Mouse (Mus musculus) hindbrain, embryonic 16.5 days (tissue): Measurements from ENCODE around the gene 2310009B15Rik. TPM values are rescaled to one million over a fixed set of nuclear protein-coding genes. Genes with fewer than 3 reads are reported as not detected.
"Not testable (repeated sequence)": the region's sequence is repeated elsewhere in the genome, so short reads cannot be mapped to it uniquely, and the experiment has no call there.

Experiments used
- ATAC-seq: fragments of 200-750 bp; cut with Nextera tagmentation; 2 replicates; pipeline ENCODE4 v1.8.0; 2017; ENCODE audit warnings: moderate TSS enrichment, moderate library complexity
- H3K27ac ChIP-seq: fragments of 300-500 bp; sonication (generic); 2 replicates; pipeline ENCODE4 v1.5.1; 2014; ENCODE audit warnings: low read depth, mild to moderate bottlenecking, control low read depth, low read length, moderate library complexity
- H3K27me3 ChIP-seq: fragments of 300-500 bp; sonication (generic); replicated peaks from 2 replicates; pipeline ENCODE4 v1.6.1; 2014; ENCODE audit warnings: low read length; ENCODE audit not compliant: control insufficient read depth, insufficient read depth
- H3K36me3 ChIP-seq: fragments of 300-500 bp; sonication (generic); 2 replicates; pipeline ENCODE4 v1.6.1; 2014; ENCODE audit warnings: mild to moderate bottlenecking, low read length, moderate library complexity, mixed read lengths; ENCODE audit not compliant: control insufficient read depth, insufficient read depth
- H3K4me1 ChIP-seq: fragments of 300-500 bp; sonication (generic); 2 replicates; pipeline ENCODE4 v1.6.1; 2014; ENCODE audit warnings: low read depth, low read length; ENCODE audit not compliant: control insufficient read depth, insufficient read depth
- H3K4me2 ChIP-seq: fragments of 300-500 bp; sonication (generic); 2 replicates; pipeline ENCODE4 v1.6.1; 2014; ENCODE audit warnings: mild to moderate bottlenecking, low read length, control low read depth, moderate library complexity
- H3K4me3 ChIP-seq: fragments of 300-500 bp; sonication (generic); 2 replicates; pipeline ENCODE4 v1.5.1; 2014; ENCODE audit warnings: mild to moderate bottlenecking, low read length, control low read depth, moderate library complexity
- H3K9ac ChIP-seq: fragments of 300-500 bp; sonication (generic); 2 replicates; pipeline ENCODE4 v1.6.1; 2014; ENCODE audit warnings: low read depth, mild to moderate bottlenecking, control low read depth, low read length, moderate library complexity
- H3K9me3 ChIP-seq: fragments of 300-500 bp; sonication (generic); 2 replicates; pipeline ENCODE4 v1.6.1; 2014; ENCODE audit warnings: mild to moderate bottlenecking, low read length, moderate library complexity; ENCODE audit not compliant: control insufficient read depth
- WGBS: fragments of 180-500 bp; shearing (Covaris S2); extraction: QIAGEN DNeasy Blood & Tissue Kit; methylation state at CpG from one replicate; pipeline ENCODE4 v1.1.7; 2014; 5-methylcytosine and 5-hydroxymethylcytosine counted together
- polyA plus RNA-seq: library from polyadenylated mRNA; unstranded; fragments of >200 nt; fragmentation: Nextera tagmentation; extraction: Ambion mirVana; gene quantifications from 2 replicates; pipeline ENCODE4 v1.2.1, GENCODE M21; 2015

2310009B15Rik gene
- 24.0 and 29.5 TPM in 2 replicates for polyA plus RNA-seq

- not testable (repeated sequence) for H3K9me3 ChIP-seq, H3K36me3 ChIP-seq, H3K27me3 ChIP-seq, H3K4me1 ChIP-seq
- Histone ChIP-seq H3K4me3 (peak within 1 kb of the TSS; percentile 49), H3K9ac (peak within 1 kb of the TSS; percentile 64), H3K4me2 (peak within 1 kb of the TSS; percentile 47), H3K27ac (peak within 1 kb of the TSS; percentile 83)
- WGBS = 1% methylated on average over 38 of the region's 79 CpGs
- peak; percentile 99 for ATAC-seq
Measured at GRCm38 (mm10) chr1:138856101-138856950, at the start of gene 2310009B15Rik. TSS of gene 2310009B15Rik (minus strand) at chr1:138856852.

GRCm38 (mm10) chr1:138906256-138906655, 49.6 kb upstream of the 2310009B15Rik start:
- H3K36me3 ChIP-seq = no peaks in the 10 kb centered on the region
- no peaks in the 10 kb centered on the region for H3K4me1 ChIP-seq
- no peak overlapping the region for H3K4me3 ChIP-seq
- H3K27me3 ChIP-seq = no peaks in the 10 kb centered on the region
- H3K4me2 ChIP-seq = no peak overlapping the region
- WGBS = 87% methylated on average over 3 of the region's 3 CpGs
- no peak overlapping the region for H3K9ac ChIP-seq
- ATAC-seq = no peak
- no peak overlapping the region for H3K27ac ChIP-seq
- H3K9me3 ChIP-seq = no peaks in the 10 kb centered on the region

GRCm38 (mm10) chr1:138905092-138905765, 48.6 kb upstream of the 2310009B15Rik start:
- WGBS = 96% methylated on average over 3 of the region's 3 CpGs
- H3K4me2 ChIP-seq = no peak overlapping the region
- no peaks in the 10 kb centered on the region for H3K27me3 ChIP-seq
- no peak overlapping the region for H3K4me3 ChIP-seq
- H3K27ac ChIP-seq = no peak overlapping the region
- no peak for ATAC-seq
- H3K9me3 ChIP-seq = no peaks in the 10 kb centered on the region
- H3K4me1 ChIP-seq = no peaks in the 10 kb centered on the region
- H3K9ac ChIP-seq = no peak overlapping the region
- no peaks in the 10 kb centered on the region for H3K36me3 ChIP-seq

- ATAC-seq = no peak
- no peaks in the 10 kb centered on the region for H3K9me3 ChIP-seq
- no peak overlapping the region for H3K27ac ChIP-seq
- H3K4me2 ChIP-seq = no peak overlapping the region
- no peak overlapping the region for H3K9ac ChIP-seq
- H3K27me3 ChIP-seq = no peaks in the 10 kb centered on the region
- WGBS = 92% methylated on average over 5 of the region's 5 CpGs
- no peaks in the 10 kb centered on the region for H3K4me1 ChIP-seq
- H3K36me3 ChIP-seq = no peaks in the 10 kb centered on the region
- H3K4me3 ChIP-seq = no peak overlapping the region
Measured at GRCm38 (mm10) chr1:138903894-138904293, 47.2 kb upstream of the 2310009B15Rik start.

- Histone ChIP-seq H3K9ac (no peak overlapping the region), H3K27me3 (no peaks in the 10 kb centered on the region), H3K4me2 (no peak overlapping the region), H3K4me3 (no peak overlapping the region), H3K36me3 (no peaks in the 10 kb centered on the region), H3K9me3 (no peaks in the 10 kb centered on the region), H3K27ac (no peak overlapping the region), H3K4me1 (no peaks in the 10 kb centered on the region)
- no peak for ATAC-seq
- WGBS = 87% methylated on average over 16 of the region's 16 CpGs
Measured at GRCm38 (mm10) chr1:138901431-138902117, 44.9 kb upstream of the 2310009B15Rik start.

- Histone ChIP-seq H3K36me3 (no peaks in the 10 kb centered on the region), H3K27me3 (no peaks in the 10 kb centered on the region), H3K4me2 (no peak overlapping the region), H3K9me3 (no peaks in the 10 kb centered on the region), H3K4me3 (no peak overlapping the region), H3K4me1 (no peaks in the 10 kb centered on the region), H3K9ac (no peak overlapping the region), H3K27ac (no peak overlapping the region)
- ATAC-seq = no peak
- WGBS = 83% methylated on average over 3 of the region's 3 CpGs
Measured at GRCm38 (mm10) chr1:138896088-138896487, 39.4 kb upstream of the 2310009B15Rik start.

GRCm38 (mm10) chr1:138877470-138878254, 21.0 kb upstream of the 2310009B15Rik start:
- no peaks in the 10 kb centered on the region for H3K27me3 ChIP-seq
- 91% methylated on average over 14 of the region's 14 CpGs for WGBS
- no peak overlapping the region for H3K9ac ChIP-seq
- no peaks in the 10 kb centered on the region for H3K36me3 ChIP-seq
- no peaks in the 10 kb centered on the region for H3K4me1 ChIP-seq
- no peak overlapping the region for H3K27ac ChIP-seq
- H3K4me3 ChIP-seq = no peak overlapping the region
- ATAC-seq = no peak
- H3K9me3 ChIP-seq = no peaks in the 10 kb centered on the region
- no peak overlapping the region for H3K4me2 ChIP-seq

- Histone ChIP-seq H3K36me3 (no peaks in the 10 kb centered on the region), H3K9me3 (no peaks in the 10 kb centered on the region), H3K4me2 (0 out of 2 replicates have a peak overlapping the region, but pooled peaks have one; percentile 2), H3K27me3 (no peaks in the 10 kb centered on the region), H3K4me3 (no peak overlapping the region), H3K4me1 (no peaks in the 10 kb centered on the region), H3K27ac (no peak overlapping the region), H3K9ac (no peak overlapping the region)
- WGBS = 79% methylated on average over 16 of the region's 16 CpGs
- no peak for ATAC-seq
Measured at GRCm38 (mm10) chr1:138876371-138877045, 19.9 kb upstream of the 2310009B15Rik start.
